Mouse (Mus musculus) erythroblast, embryonic 14.5 days (primary cell): ENCODE data around the gene Astn2.

Source experiments
- GATA1 ChIP-seq: IDR thresholded peaks from 2 replicates; pipeline ENCODE4 v1.6.1; 2012; ENCODE audit warnings: low read length, inconsistent platforms, mixed read lengths
- TAL1 ChIP-seq: IDR thresholded peaks from 3 replicates; pipeline ENCODE4 v1.6.1; 2012; ENCODE audit warnings: low read length, inconsistent platforms, mixed read lengths

GRCm38 (mm10) chr4:65832971-65833370 is 571.4 kb downstream of the Astn2 start:
- no peak for TF ChIP-seq GATA1
- no peak for TF ChIP-seq TAL1
